Mouse (Mus musculus) stomach, postnatal 0 days (tissue): ENCODE results near the gene Pnliprp2. TPM values are rescaled to one million over a fixed set of nuclear protein-coding genes. Genes with fewer than 3 reads are reported as not detected.
A peak's percentile ranks its signal among the peaks of the same experiment; 100 is the strongest.

ENCODE experiments used
- ATAC-seq: fragments of 200-750 bp; cut with Nextera tagmentation; 2 replicates; pipeline ENCODE4 v1.8.0; 2017; ENCODE audit not compliant: low FRiP score, low TSS enrichment
- DNase-seq: peaks from one replicate; pipeline ENCODE4 v3.0.0-alpha.2; 2016; ENCODE audit warnings: low spot score
- H3K27ac ChIP-seq: fragments of 300-500 bp; sonication (generic); replicated peaks from 2 replicates; pipeline ENCODE4 v1.5.1; 2014; ENCODE audit warnings: mild to moderate bottlenecking, control low read depth
- H3K27me3 ChIP-seq: fragments of 300-500 bp; sonication (generic); 2 replicates; pipeline ENCODE4 v1.6.1; 2014; ENCODE audit warnings: low read length; ENCODE audit not compliant: control insufficient read depth, insufficient read depth
- H3K36me3 ChIP-seq: fragments of 300-500 bp; sonication (generic); 2 replicates; pipeline ENCODE4 v1.6.1; 2014; ENCODE audit warnings: low read length, mixed read lengths; ENCODE audit not compliant: control insufficient read depth, insufficient read depth
- H3K4me1 ChIP-seq: fragments of 300-500 bp; sonication (generic); replicated peaks from 2 replicates; pipeline ENCODE4 v1.6.1; 2014; ENCODE audit warnings: antibody characterized with exemption; ENCODE audit not compliant: control insufficient read depth, insufficient read depth
- H3K4me2 ChIP-seq: fragments of 300-500 bp; sonication (generic); replicated peaks from 2 replicates; pipeline ENCODE4 v1.6.1; 2014; ENCODE audit warnings: low read depth, mild to moderate bottlenecking, control low read depth, moderate library complexity
- H3K4me3 ChIP-seq: fragments of 300-500 bp; sonication (generic); 2 replicates; pipeline ENCODE4 v1.5.1; 2014; ENCODE audit warnings: low read depth, low read length, control low read depth
- H3K9ac ChIP-seq: fragments of 300-500 bp; sonication (generic); 2 replicates; pipeline ENCODE4 v1.6.1; 2014; ENCODE audit warnings: mild to moderate bottlenecking, low read length, control low read depth, mixed read lengths
- H3K9me3 ChIP-seq: fragments of 300-500 bp; sonication (generic); 2 replicates; pipeline ENCODE4 v1.6.1; 2016; ENCODE audit warnings: low read length; ENCODE audit not compliant: control insufficient read depth
- CTCF ChIP-seq: IDR thresholded peaks from 2 replicates; pipeline ENCODE4 v1.5.1; 2016; ENCODE audit warnings: antibody characterized with exemption, low read depth, mild to moderate bottlenecking, moderate library complexity
- EP300 ChIP-seq: optimal IDR thresholded peaks from 2 replicates; pipeline ENCODE3; 2016; ENCODE audit warnings: antibody characterized with exemption
- WGBS: fragments of 180-500 bp; shearing (Covaris S2); extraction: QIAGEN DNeasy Blood & Tissue Kit; methylation state at CpG from one replicate; pipeline ENCODE4 v1.1.7; 2014; 5-methylcytosine and 5-hydroxymethylcytosine counted together
- polyA plus RNA-seq: library from polyadenylated mRNA; unstranded; fragments of >200 nt; fragmentation: Nextera tagmentation; extraction: Ambion mirVana; gene quantifications from 2 replicates; pipeline ENCODE4 v1.2.1, GENCODE M21; 2015

The Pnliprp2 gene
- polyA plus RNA-seq = 3.9 and 4.2 TPM in 2 replicates

DNA sequence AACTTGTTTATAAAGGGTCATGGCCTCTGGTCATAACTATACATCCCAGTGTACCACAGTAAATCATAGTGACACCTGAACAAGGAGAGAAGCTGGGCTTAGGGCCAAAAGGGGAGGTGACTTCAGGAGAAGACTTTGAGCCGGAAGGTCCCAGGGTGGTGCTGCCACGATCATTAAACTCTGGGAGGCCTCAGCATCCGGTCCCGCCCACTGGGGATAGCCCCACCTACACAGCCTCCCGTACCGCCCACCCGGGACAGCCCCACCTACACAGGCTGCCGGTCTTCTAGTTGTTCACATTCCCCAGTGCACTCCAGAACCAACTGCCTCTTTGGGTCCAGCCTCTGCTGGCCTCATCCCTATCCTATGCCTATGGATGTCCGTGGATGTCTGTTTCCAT lies at the start of gene Pnliprp2:
TSS of gene Pnliprp2 (plus strand) at position 297 of the 400 bp plus-strand sequence.
- peak within 1 kb of the TSS; percentile 63; the same call in 1 of the 2 replicates for H3K27ac ChIP-seq
- no peak within 1 kb of the TSS for H3K4me3 ChIP-seq
- TF ChIP-seq EP300 (no peak), CTCF (no peak)
- peak; percentile 95 for DNase-seq
- H3K9ac ChIP-seq = no peak within 1 kb of the TSS
- 30% methylated on average over 9 of the region's 9 CpGs for WGBS
- ATAC-seq = peak; percentile 96
- no peaks in the 10 kb centered on the region for H3K36me3 ChIP-seq
- no peaks in the 10 kb centered on the region for H3K27me3 ChIP-seq
- H3K4me1 ChIP-seq = no peaks in the 10 kb centered on the region; the same call in 1 of the 2 replicates
- no peaks in the 10 kb centered on the region for H3K9me3 ChIP-seq
- no peak within 1 kb of the TSS for H3K4me2 ChIP-seq

DNA sequence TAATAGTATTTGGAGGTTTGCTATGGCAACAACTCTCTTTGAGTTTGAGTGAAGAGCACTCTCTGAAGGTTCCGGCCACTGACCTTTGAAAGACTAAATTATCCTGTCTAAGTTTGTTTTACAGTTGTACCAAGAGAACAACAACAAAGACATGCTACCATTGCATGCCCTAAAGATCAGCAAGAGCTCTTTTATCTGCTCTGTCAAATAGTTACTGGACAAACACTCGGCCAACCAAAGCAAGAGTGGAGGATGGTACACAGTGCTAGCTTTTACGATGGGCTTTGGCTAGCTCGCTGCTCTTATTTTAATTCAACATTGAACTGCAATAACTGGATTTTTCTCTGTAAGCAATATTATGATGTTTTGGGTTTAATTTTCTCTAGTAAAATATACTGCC lies 41.6 kb upstream of the Pnliprp2 start:
- 70% methylated on average over 4 of the region's 4 CpGs for WGBS
- H3K4me3 ChIP-seq = no peak overlapping the region
- no peak overlapping the region for H3K27ac ChIP-seq
- H3K9ac ChIP-seq = no peak overlapping the region
- no peaks in the 10 kb centered on the region for H3K9me3 ChIP-seq
- DNase-seq (no peak), ATAC-seq (no peak)
- H3K27me3 ChIP-seq = no peaks in the 10 kb centered on the region
- no peak for TF ChIP-seq CTCF
- H3K4me2 ChIP-seq = no peak overlapping the region
- no peaks in the 10 kb centered on the region for H3K36me3 ChIP-seq
- no peaks in the 10 kb centered on the region for H3K4me1 ChIP-seq

DNA sequence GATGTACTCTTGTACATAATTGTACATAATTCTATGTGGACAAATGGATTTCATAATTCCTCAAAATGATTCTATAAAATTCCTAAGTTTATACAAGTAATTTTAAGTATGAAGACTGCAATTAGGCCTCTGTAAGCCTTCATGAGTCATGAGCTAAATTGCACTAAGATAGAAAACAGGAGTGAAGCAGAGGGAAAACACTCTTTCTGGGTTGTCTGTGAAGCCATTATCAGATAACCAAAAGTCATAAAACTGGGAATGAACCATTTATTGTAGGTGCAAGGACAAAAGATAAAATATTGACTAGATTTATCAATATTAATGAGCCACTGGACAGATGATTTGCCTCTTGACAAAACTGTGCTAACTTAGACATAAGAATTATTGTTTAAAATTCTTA lies 39.1 kb upstream of the Pnliprp2 start:
- Histone ChIP-seq H3K9ac (no peak overlapping the region), H3K9me3 (no peaks in the 10 kb centered on the region), H3K27ac (no peak overlapping the region), H3K36me3 (no peaks in the 10 kb centered on the region), H3K27me3 (no peaks in the 10 kb centered on the region), H3K4me3 (no peak overlapping the region), H3K4me2 (no peak overlapping the region), H3K4me1 (no peaks in the 10 kb centered on the region)
- TF ChIP-seq EP300 (no peak), CTCF (no peak)
- ATAC-seq (no peak), DNase-seq (no peak)

DNA sequence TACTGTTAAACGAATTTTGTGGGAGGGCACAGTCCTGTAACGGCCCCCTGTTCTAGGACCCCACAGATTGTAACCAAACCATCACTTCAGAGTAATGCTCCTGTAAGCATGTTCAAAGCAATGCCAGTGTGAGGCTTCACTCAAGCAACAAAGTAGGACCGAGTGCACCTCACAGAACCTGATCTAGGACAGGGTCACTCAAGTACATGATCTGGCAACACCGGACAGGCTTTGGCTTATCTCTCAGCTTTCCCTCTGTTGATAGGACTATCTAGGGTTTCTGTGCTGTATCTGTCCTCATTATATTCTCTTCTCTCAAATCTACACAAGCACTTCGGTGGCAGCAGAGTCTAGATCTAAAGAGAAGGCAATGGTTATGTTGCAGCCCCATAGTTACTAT lies 33.0 kb upstream of the Pnliprp2 start:
- no peaks in the 10 kb centered on the region for H3K4me1 ChIP-seq
- H3K4me3 ChIP-seq = no peak overlapping the region
- no peak overlapping the region for H3K9ac ChIP-seq
- ATAC-seq = no peak
- no peak overlapping the region for H3K27ac ChIP-seq
- no peak overlapping the region for H3K4me2 ChIP-seq
- no peak for TF ChIP-seq EP300
- TF ChIP-seq CTCF = no peak
- H3K27me3 ChIP-seq = no peaks in the 10 kb centered on the region
- WGBS = 74% methylated on average over 5 of the region's 5 CpGs
- no peaks in the 10 kb centered on the region for H3K36me3 ChIP-seq
- no peak for DNase-seq
- no peaks in the 10 kb centered on the region for H3K9me3 ChIP-seq

DNA sequence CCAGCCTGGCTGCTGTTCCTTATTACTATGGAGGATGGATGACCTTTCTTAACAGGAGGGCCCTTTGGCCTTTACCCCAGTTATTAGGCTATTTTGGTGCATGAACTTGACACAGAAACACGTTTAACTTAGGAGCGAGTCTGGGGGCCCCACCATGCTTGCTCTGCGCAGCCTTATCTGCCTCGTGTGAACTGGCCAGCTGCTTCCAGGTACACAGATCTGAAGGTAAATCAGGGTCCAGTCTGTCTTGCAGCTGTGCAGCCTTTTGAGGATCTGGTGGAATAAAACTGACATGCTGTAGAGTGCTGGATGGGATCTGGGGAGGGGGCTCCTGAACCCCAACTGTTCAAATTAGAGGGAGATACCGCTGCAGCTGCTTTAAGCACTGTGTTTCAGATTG lies 31.8 kb upstream of the Pnliprp2 start:
- DNase-seq (no peak), ATAC-seq (no peak)
- no peaks in the 10 kb centered on the region for H3K36me3 ChIP-seq
- no peak overlapping the region for H3K9ac ChIP-seq
- 63% methylated on average over 5 of the region's 5 CpGs for WGBS
- H3K27me3 ChIP-seq = no peaks in the 10 kb centered on the region
- no peaks in the 10 kb centered on the region for H3K9me3 ChIP-seq
- no peak overlapping the region for H3K4me2 ChIP-seq
- no peaks in the 10 kb centered on the region for H3K4me1 ChIP-seq
- H3K4me3 ChIP-seq = no peak overlapping the region
- TF ChIP-seq CTCF (no peak), EP300 (no peak)
- H3K27ac ChIP-seq = no peak overlapping the region

DNA sequence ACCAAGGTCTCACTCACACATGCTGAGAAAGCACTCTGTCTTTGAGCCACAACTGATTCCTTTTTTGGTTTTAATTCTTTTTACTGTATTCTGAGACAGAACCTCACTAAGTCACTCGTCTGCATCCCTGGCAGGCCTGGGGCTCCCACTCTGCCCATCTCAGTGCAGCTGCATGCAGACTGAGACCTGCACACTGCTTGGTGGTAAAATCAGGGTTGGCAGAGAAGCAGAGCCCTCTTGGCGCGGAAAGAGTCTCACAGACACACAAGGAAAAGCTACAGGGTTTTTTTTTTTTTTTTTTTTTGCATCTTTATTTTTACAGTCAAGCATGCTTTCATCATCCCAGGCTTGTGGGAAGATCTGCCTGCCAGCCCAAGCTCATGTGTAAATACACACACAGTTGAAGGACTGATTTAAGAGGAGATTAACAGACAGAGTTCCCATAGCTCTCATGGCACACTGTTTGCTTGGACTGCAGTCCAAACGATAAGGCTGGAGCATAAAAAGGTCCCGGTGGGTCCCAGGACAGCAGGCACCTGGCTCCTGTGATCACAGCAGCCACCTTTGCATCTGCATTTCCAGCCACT lies 31.0 kb upstream of the Pnliprp2 start, which contains the start of gene Pnliprp1:
TSS of gene Pnliprp1 (plus strand) at position 443 of the 587 bp plus-strand sequence.
- TF ChIP-seq EP300 (no peak), CTCF (no peak)
- H3K9ac ChIP-seq = no peak within 1 kb of the TSS
- WGBS = 29% methylated on average over 5 of the region's 5 CpGs
- no peak within 1 kb of the TSS for H3K27ac ChIP-seq
- no peaks in the 10 kb centered on the region for H3K4me1 ChIP-seq
- DNase-seq = no peak
- H3K4me3 ChIP-seq = no peak within 1 kb of the TSS
- H3K4me2 ChIP-seq = no peak within 1 kb of the TSS
- no peaks in the 10 kb centered on the region for H3K27me3 ChIP-seq
- no peak for ATAC-seq
- no peaks in the 10 kb centered on the region for H3K36me3 ChIP-seq
- H3K9me3 ChIP-seq = no peaks in the 10 kb centered on the region
